Mouse (Mus musculus): ENCODE measurements around the gene Fastkd5.

Fastkd5 gene

GRCm38 (mm10) chr2:130634006-130634738 lies 4.3 kb upstream of the Fastkd5 start:
- no peak for DNase-seq (ENCODE audit: extremely low read depth, low read depth)

DNA sequence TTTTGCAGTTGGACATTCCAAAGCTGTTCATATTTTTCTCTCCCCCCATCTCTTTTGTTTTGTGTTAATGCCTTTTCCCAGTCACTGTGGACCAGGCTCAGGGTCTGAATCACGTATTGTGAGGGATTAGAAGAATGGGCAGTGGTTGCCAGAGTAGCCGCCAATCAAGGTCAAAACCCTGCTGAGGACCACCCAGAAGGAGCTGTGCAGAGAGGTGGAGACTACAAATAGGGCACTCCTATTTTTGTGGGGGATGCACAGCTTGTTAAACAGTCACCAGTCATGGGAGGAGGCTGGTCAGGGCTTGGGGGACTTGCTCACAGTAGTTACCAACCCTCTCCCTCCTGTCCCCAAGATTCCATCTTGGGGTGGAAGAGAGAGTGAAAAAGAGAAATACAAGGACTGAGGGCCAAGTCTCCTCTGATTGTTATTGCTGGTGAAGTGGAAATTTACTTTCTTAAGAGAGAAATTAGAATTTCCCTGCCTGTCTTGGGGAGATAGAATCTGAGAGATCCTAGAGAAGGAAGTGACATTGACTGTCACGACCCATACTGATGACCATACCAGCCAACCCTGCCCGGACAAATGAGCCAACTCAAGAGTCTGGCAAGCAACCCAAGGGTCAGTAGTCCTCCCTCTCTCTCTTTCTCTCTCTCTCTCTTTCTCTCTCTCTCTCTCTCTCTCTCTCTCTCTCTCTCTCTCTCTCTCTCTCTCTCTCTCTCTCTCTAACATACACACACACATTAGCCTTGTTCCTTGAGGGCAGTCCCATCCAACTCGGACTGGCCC lies 3.3 kb upstream of the Fastkd5 start:
- DNase-seq (ENCODE audit: extremely low read depth, low read depth): no peak

GRCm38 (mm10) chr2:130632416-130632815 lies 2.6 kb upstream of the Fastkd5 start:
- no peak for DNase-seq (ENCODE audit: extremely low read depth, low read depth)

DNA sequence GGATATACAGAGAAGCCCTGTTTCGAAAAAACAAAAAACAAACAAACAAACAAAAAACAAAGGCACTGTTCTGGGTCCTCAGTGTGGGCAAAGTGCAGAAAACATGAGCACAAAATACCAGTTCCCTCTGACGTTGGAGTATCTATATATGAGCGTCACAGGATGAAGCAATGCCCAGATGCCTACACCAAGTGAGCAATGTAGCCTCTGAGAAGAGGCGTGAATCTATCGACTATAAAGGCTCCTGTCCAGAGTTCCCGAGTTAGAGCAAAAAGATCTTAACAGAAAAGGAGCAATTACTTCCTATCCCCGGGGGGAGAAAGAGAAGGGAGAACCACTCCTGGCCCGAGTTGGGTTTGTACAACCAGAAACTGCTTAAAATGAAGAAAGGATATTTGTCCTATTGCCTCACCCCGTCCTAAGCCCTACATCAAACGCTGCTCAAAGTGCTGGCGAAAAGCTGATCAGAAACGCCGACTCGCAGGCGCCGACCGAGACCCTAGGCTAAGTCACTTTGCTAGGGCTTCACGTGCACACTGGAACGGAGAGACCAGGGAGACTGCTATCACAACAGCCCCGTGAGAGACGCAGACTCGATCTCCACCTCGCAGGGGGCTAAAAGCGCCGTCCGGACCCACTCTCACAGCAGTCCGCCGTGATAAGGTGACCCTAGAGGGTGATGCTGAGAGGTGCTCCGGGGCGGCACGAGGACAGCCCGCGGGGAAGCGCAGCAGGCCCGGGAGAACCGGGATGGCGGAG lies 568 bp downstream of the Fastkd5 start:
- no peak for DNase-seq (ENCODE audit: extremely low read depth, low read depth)

DNA sequence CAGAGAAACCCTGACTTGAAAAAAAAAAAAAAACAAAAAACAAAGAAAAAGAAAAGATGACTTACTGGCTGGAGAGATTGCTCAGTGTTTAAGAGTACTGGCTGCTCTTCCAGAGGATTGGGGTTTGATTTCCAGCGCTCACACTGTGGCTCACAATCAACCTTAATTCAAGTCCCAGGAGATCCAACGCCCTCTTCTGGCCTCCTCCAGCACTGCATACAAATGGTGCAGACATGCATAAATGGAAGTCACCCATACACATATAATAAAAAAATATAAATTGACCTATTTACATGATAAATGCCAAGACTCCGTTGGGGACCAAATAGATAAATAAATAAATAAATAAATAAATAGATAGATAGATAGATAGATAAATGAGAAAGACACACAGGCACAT lies 1.4 kb downstream of the Fastkd5 start:
- no peak for DNase-seq (ENCODE audit: extremely low read depth, low read depth)

- DNase-seq (ENCODE audit: extremely low read depth, low read depth): no peak
Measured at GRCm38 (mm10) chr2:130618972-130619371, 10.9 kb downstream of the Fastkd5 start.

GRCm38 (mm10) chr2:130613091-130613490 lies 16.7 kb downstream of the Fastkd5 start:
- DNase-seq (ENCODE audit: extremely low read depth, low read depth): no peak

DNA sequence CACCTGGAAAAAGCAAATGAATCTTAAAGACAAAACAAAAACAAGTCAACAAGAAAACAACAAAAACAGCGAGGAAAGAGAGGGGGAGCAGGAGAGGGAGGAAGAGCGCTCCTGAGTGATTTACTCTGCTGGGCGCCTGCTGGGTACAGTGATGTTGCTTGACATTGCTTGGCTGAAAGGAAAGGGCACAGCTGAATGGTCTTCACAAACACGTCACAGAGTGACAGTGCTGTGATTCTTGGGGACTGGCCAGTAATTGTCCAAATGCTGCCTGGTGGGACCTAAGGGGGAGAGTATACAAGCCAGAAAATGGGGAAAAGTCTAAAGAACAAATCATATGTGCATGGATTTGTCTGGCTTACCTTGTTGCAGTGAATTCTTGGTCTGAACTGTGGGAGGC lies 27.6 kb downstream of the Fastkd5 start:
- no peak for DNase-seq (ENCODE audit: extremely low read depth, low read depth)

GRCm38 (mm10) chr2:130598399-130598798 lies 31.4 kb downstream of the Fastkd5 start:
- no peak for DNase-seq (ENCODE audit: extremely low read depth, low read depth)

DNA sequence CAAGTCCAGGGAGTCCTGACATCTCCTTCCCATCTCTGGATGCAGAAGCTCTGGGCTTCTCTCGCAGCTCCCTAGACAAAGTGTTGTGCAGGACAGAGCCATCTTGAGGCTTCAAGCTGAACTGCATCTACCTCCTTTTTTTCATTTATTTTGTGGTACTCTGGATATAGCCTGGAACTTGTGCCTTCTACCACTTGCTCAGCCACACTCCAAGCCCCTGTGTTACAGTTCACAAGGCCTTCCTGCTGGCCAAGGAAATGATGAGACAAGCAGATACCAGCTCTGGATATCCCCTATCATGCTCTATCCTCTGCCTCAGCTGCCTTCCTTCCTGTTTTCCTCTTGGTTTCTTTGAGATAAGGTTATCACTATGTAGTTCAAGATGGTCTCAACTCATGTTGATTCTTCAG lies 32.2 kb downstream of the Fastkd5 start:
- peak; percentile 45 for DNase-seq (ENCODE audit: extremely low read depth, low read depth)

- no peak for DNase-seq (ENCODE audit: extremely low read depth, low read depth)
Measured at GRCm38 (mm10) chr2:130595596-130595995, 34.2 kb downstream of the Fastkd5 start.

DNA sequence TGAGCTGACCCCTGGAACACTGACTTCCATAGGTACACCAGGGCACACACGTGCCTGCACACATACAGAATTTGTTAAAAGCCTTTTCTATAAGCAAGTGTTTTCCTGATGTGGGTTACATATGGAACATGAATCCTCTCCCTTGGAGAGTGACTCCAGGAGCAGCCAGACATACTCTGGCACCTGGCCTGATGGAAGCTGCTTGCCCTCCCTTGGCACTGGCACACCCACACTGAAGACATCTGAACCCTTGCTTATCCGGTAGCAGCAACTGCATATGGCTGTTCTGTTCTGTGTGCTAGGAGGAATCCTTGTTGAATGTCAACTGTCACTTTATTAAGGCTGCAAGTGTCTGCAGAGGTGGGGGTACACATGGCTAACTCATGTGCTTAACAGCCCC lies 38.8 kb downstream of the Fastkd5 start:
- no peak for DNase-seq (ENCODE audit: extremely low read depth, low read depth)

GRCm38 (mm10) chr2:130589761-130590160 lies 40.1 kb downstream of the Fastkd5 start:
- no peak for DNase-seq (ENCODE audit: extremely low read depth, low read depth)

- DNase-seq (ENCODE audit: extremely low read depth, low read depth): no peak
Measured at GRCm38 (mm10) chr2:130589157-130589556, 40.7 kb downstream of the Fastkd5 start.

- DNase-seq (ENCODE audit: extremely low read depth, low read depth): no peak
Measured at GRCm38 (mm10) chr2:130588373-130588772, 41.5 kb downstream of the Fastkd5 start.

- no peak for DNase-seq (ENCODE audit: extremely low read depth, low read depth)
Measured at GRCm38 (mm10) chr2:130586016-130586415, 43.8 kb downstream of the Fastkd5 start.

DNA sequence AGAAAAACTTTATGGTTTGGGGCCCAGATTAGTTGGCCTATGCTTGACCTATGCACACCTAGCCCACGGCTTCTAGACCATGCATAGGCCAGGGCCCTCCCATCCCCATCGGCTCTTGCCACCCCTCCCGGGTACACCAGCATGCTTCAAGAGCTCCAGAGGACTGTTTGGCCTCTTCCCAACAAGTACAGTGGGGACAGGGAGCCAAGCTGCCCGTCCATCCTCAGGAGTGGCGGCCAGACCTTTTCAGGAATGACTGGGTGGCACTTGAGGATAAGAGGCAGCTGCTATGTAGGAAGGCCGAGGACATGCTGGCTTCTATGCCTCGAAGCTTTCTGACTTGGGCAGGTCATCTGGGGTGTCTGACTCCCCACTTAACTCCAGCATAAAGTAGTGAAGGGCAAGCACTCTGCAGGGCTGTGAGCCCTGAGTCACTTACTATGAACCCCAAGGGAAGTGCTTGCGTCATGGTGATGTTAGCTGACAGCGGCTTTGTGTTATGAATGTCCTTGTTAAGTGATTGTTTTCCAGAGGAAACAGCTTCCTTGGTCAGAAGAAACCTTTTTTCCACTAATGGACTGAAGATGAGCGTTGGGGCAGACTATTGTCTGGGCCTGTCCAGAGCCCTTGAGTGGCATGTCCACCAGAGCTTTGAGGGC lies 45.8 kb downstream of the Fastkd5 start:
- no peak for DNase-seq (ENCODE audit: extremely low read depth, low read depth)

DNA sequence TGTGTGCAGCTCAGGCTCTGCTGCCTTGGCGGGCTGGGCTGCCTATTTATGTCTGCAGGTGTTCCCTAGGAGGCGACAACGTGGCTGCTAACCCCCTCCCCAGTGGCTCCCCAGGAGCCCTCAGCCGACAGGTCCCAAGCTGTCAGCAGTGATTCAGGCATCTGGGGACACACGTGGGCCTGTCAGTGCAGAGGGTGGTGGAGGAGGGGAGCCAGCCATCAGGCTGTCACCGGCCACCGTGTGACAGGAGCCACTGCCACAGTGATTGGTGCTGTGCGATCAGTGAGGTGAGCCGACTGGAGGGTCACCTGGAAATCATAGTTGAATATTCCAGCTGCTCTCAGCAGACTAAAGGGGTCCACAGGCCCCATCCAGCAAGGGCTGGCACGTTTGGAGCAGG lies 47.3 kb downstream of the Fastkd5 start, which contains the start of gene Avp:
Gene Avp (minus strand): TSS at position 3 of the 400 bp plus-strand sequence.
- no peak for DNase-seq (ENCODE audit: extremely low read depth, low read depth)

- no peak for DNase-seq (ENCODE audit: extremely low read depth, low read depth)
Measured at GRCm38 (mm10) chr2:130581201-130581600, 48.6 kb downstream of the Fastkd5 start.

- no peak for DNase-seq (ENCODE audit: extremely low read depth, low read depth)
Measured at GRCm38 (mm10) chr2:130579791-130580190, 50.0 kb downstream of the Fastkd5 start.

DNA sequence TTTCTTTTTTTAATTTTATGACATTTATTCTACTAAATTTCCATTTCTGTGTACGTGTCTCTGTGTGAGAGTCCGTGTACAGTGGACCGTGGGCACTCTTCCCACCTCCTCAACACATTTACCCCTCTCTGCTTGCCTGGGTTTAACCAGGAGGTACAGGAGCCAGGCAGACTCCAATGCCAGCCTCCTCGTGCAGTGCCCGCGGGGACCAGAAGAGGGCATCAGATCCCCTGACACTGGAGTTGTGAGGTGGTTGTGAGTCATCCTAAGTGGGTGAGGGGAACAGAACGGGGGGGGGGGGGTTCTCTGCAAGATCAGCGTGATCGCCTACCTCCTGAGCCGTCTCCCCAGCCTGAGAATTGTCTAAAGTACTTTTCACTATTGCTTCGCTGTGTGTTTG lies 51.7 kb downstream of the Fastkd5 start:
- peak; percentile 56 for DNase-seq (ENCODE audit: extremely low read depth, low read depth)
